Mouse (Mus musculus): Measurements from ENCODE around the gene Tpt1. TPM values are rescaled to one million over a fixed set of nuclear protein-coding genes. Genes with fewer than 3 reads are reported as not detected.
A peak's percentile ranks its signal among the peaks of the same experiment; 100 is the strongest.

Tpt1 gene
- 889 and 1,020 TPM in 2 replicates for polyA plus RNA-seq (2014; fragmentation: Nextera tagmentation; extraction: Ambion mirVana)

GRCm38 (mm10) chr14:75844867-75845697, at the start of gene Tpt1:
Tpt1 (plus strand) TSS chr14:75845093.
- Histone ChIP-seq H3K4me2 (ENCODE audit: low read depth, low read length, severe bottlenecking) (peak within 1 kb of the TSS; percentile 73), H3K27ac (ENCODE audit: low read depth, low read length) (peak within 1 kb of the TSS; percentile 93), H3K27me3 (ENCODE audit: control insufficient read depth, insufficient read depth, low read length) (no peaks in the 10 kb centered on the region), H3K4me3 (ENCODE audit: low read depth, low read length) (peak within 1 kb of the TSS; percentile 80), H3K4me1 (replicated peaks; ENCODE audit: control insufficient read depth, insufficient read depth, low read length) (peaks cover 10% of the 10 kb centered on the region), H3K9ac (ENCODE audit: low read length) (peak within 1 kb of the TSS; percentile 94), H3K36me3 (ENCODE audit: control insufficient read depth, insufficient read depth, low read length) (peaks cover 23% of the 10 kb centered on the region), H3K9me3 (ENCODE audit: control insufficient read depth, low read length) (no peaks in the 10 kb centered on the region)
- peak; percentile 100 for DNase-seq (ENCODE audit: low spot score)
- WGBS, result under 1% methylated on average over 104 of the region's 108 CpGs
- peak; percentile 97 for ATAC-seq (replicated peaks; ENCODE audit: low FRiP score)

DNA sequence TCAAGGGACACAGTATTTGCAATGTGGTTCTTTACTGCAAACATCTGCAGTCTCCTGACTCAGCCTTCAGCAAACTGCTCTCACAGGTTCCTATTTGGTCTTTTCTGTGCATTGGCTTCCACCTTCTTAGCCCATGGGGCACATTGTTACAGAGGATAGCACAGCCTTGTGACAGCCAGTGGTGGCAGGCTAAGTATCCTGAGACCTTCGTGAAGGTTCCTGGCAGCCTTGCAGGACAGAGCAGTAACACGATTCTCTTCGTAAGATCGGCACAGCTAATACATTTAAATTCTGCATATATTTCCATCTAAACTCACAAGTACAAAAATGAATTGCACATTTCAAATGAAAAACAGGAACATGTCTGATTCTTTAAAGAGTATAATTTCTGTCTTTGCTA, 49.0 kb upstream of the Tpt1 start:
- Histone ChIP-seq H3K9ac (ENCODE audit: low read length) (no peak overlapping the region), H3K4me2 (ENCODE audit: low read depth, low read length, severe bottlenecking) (no peak overlapping the region), H3K4me1 (replicated peaks; ENCODE audit: control insufficient read depth, insufficient read depth, low read length) (no peaks in the 10 kb centered on the region), H3K27me3 (ENCODE audit: control insufficient read depth, insufficient read depth, low read length) (no peaks in the 10 kb centered on the region), H3K9me3 (ENCODE audit: control insufficient read depth, low read length) (no peaks in the 10 kb centered on the region), H3K4me3 (ENCODE audit: low read depth, low read length) (no peak overlapping the region), H3K27ac (ENCODE audit: low read depth, low read length) (no peak overlapping the region), H3K36me3 (ENCODE audit: control insufficient read depth, insufficient read depth, low read length) (no peaks in the 10 kb centered on the region)
- ATAC-seq (replicated peaks; ENCODE audit: low FRiP score) (no peak), DNase-seq (ENCODE audit: low spot score) (no peak)
- 84% methylated on average over 4 of the region's 4 CpGs for WGBS

- Histone ChIP-seq H3K4me3 (ENCODE audit: low read depth, low read length) (no peak overlapping the region), H3K27me3 (ENCODE audit: control insufficient read depth, insufficient read depth, low read length) (no peaks in the 10 kb centered on the region), H3K4me2 (ENCODE audit: low read depth, low read length, severe bottlenecking) (no peak overlapping the region), H3K9ac (ENCODE audit: low read length) (no peak overlapping the region), H3K36me3 (ENCODE audit: control insufficient read depth, insufficient read depth, low read length) (no peaks in the 10 kb centered on the region), H3K27ac (ENCODE audit: low read depth, low read length) (no peak overlapping the region), H3K4me1 (replicated peaks; ENCODE audit: control insufficient read depth, insufficient read depth, low read length) (no peaks in the 10 kb centered on the region), H3K9me3 (ENCODE audit: control insufficient read depth, low read length) (no peaks in the 10 kb centered on the region)
- ATAC-seq (replicated peaks; ENCODE audit: low FRiP score) (no peak), DNase-seq (ENCODE audit: low spot score) (no peak)
- WGBS, result 52% methylated on average over 5 of the region's 5 CpGs
Observed at GRCm38 (mm10) chr14:75797769-75798386, 47.0 kb upstream of the Tpt1 start.

DNA sequence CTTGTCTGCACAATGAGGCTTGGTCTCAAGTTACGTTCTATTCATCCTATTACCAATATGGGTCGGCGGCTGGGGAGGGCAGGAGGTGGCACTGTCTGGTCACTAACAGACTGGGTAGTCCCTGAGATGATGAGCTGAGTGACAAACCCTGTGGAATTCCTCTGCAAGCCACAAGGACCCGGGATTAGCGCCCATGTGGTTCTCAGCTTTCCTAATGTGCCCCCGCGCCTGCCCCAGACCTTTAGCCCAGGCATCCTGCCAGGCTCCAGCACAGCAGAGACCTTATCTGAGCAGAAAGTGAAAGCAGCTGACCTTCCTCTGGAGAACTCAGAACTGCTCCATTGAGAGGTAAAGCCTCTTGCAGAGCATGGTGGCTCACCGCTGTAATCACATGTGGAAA, 37.1 kb upstream of the Tpt1 start:
- Histone ChIP-seq H3K36me3 (ENCODE audit: control insufficient read depth, insufficient read depth, low read length) (no peaks in the 10 kb centered on the region), H3K4me3 (ENCODE audit: low read depth, low read length) (no peak overlapping the region), H3K27ac (ENCODE audit: low read depth, low read length) (no peak overlapping the region), H3K4me2 (ENCODE audit: low read depth, low read length, severe bottlenecking) (no peak overlapping the region), H3K4me1 (replicated peaks; ENCODE audit: control insufficient read depth, insufficient read depth, low read length) (no peaks in the 10 kb centered on the region), H3K9me3 (ENCODE audit: control insufficient read depth, low read length) (no peaks in the 10 kb centered on the region), H3K9ac (ENCODE audit: low read length) (no peak overlapping the region), H3K27me3 (ENCODE audit: control insufficient read depth, insufficient read depth, low read length) (no peaks in the 10 kb centered on the region)
- ATAC-seq (replicated peaks; ENCODE audit: low FRiP score) (no peak), DNase-seq (ENCODE audit: low spot score) (no peak)
- WGBS, result 69% methylated on average over 8 of the region's 8 CpGs

- no peak for DNase-seq (ENCODE audit: low spot score)
- no peak for ATAC-seq (replicated peaks; ENCODE audit: low FRiP score)
- WGBS, result 88% methylated on average over 6 of the region's 6 CpGs
Observed at GRCm38 (mm10) chr14:75809931-75810330, 35.0 kb upstream of the Tpt1 start.

DNA sequence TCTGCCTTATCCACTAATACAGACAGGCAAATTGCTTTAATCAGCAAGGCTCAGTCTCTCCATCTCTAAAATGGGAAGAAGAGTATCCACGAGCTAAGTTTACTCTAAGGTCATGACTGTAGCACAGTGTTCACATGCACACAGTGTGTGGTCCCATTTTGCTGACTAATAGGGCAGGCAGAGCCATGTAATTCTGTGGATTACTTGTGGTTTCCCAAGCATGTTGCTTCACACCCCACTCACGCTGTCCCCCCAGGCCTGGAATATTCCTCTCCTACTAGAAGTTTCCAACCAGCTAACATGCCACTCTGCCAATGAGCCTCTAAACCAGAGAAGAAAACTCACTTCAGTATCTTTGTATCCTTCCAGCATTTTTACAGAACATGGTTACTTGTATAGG, 26.4 kb upstream of the Tpt1 start:
- DNase-seq (ENCODE audit: low spot score), result no peak
- Histone ChIP-seq H3K9me3 (ENCODE audit: control insufficient read depth, low read length) (no peaks in the 10 kb centered on the region), H3K27me3 (ENCODE audit: control insufficient read depth, insufficient read depth, low read length) (no peaks in the 10 kb centered on the region), H3K4me3 (ENCODE audit: low read depth, low read length) (no peak overlapping the region), H3K4me2 (ENCODE audit: low read depth, low read length, severe bottlenecking) (no peak overlapping the region), H3K9ac (ENCODE audit: low read length) (no peak overlapping the region), H3K4me1 (replicated peaks; ENCODE audit: control insufficient read depth, insufficient read depth, low read length) (no peaks in the 10 kb centered on the region), H3K36me3 (ENCODE audit: control insufficient read depth, insufficient read depth, low read length) (no peaks in the 10 kb centered on the region), H3K27ac (ENCODE audit: low read depth, low read length) (no peak overlapping the region)
- no peak for ATAC-seq (replicated peaks; ENCODE audit: low FRiP score)
- 80% methylated on average over 2 of the region's 2 CpGs for WGBS

More at GRCm38 (mm10) chr14:75809931-75810330, 35.0 kb upstream of the Tpt1 start:
- Histone ChIP-seq H3K4me1 (replicated peaks; ENCODE audit: control insufficient read depth, insufficient read depth, low read length) (no peaks in the 10 kb centered on the region), H3K4me3 (ENCODE audit: low read depth, low read length) (no peak overlapping the region), H3K27ac (ENCODE audit: low read depth, low read length) (no peak overlapping the region), H3K9ac (ENCODE audit: low read length) (no peak overlapping the region), H3K36me3 (ENCODE audit: control insufficient read depth, insufficient read depth, low read length) (no peaks in the 10 kb centered on the region), H3K27me3 (ENCODE audit: control insufficient read depth, insufficient read depth, low read length) (no peaks in the 10 kb centered on the region), H3K9me3 (ENCODE audit: control insufficient read depth, low read length) (no peaks in the 10 kb centered on the region), H3K4me2 (ENCODE audit: low read depth, low read length, severe bottlenecking) (no peak overlapping the region)

- Histone ChIP-seq H3K4me3 (ENCODE audit: low read depth, low read length) (no peak overlapping the region), H3K36me3 (ENCODE audit: control insufficient read depth, insufficient read depth, low read length) (no peaks in the 10 kb centered on the region), H3K4me2 (ENCODE audit: low read depth, low read length, severe bottlenecking) (no peak overlapping the region), H3K27ac (ENCODE audit: low read depth, low read length) (no peak overlapping the region), H3K9me3 (ENCODE audit: control insufficient read depth, low read length) (no peaks in the 10 kb centered on the region), H3K27me3 (ENCODE audit: control insufficient read depth, insufficient read depth, low read length) (no peaks in the 10 kb centered on the region), H3K9ac (ENCODE audit: low read length) (no peak overlapping the region), H3K4me1 (replicated peaks; ENCODE audit: control insufficient read depth, insufficient read depth, low read length) (no peaks in the 10 kb centered on the region)
- DNase-seq (ENCODE audit: low spot score) (no peak), ATAC-seq (replicated peaks; ENCODE audit: low FRiP score) (no peak)
- WGBS, result 83% methylated on average over 2 of the region's 2 CpGs
Observed at GRCm38 (mm10) chr14:75819341-75819740, 25.6 kb upstream of the Tpt1 start.

GRCm38 (mm10) chr14:75820007-75820406, 24.9 kb upstream of the Tpt1 start:
- Histone ChIP-seq H3K36me3 (ENCODE audit: control insufficient read depth, insufficient read depth, low read length) (no peaks in the 10 kb centered on the region), H3K27me3 (ENCODE audit: control insufficient read depth, insufficient read depth, low read length) (no peaks in the 10 kb centered on the region), H3K27ac (ENCODE audit: low read depth, low read length) (no peak overlapping the region), H3K4me2 (ENCODE audit: low read depth, low read length, severe bottlenecking) (no peak overlapping the region), H3K4me3 (ENCODE audit: low read depth, low read length) (no peak overlapping the region), H3K4me1 (replicated peaks; ENCODE audit: control insufficient read depth, insufficient read depth, low read length) (no peaks in the 10 kb centered on the region), H3K9ac (ENCODE audit: low read length) (no peak overlapping the region), H3K9me3 (ENCODE audit: control insufficient read depth, low read length) (no peaks in the 10 kb centered on the region)
- no peak for ATAC-seq (replicated peaks; ENCODE audit: low FRiP score)
- WGBS, result 85% methylated on average over 5 of the region's 5 CpGs
- no peak for DNase-seq (ENCODE audit: low spot score)
